Mouse (Mus musculus) megakaryocyte, adult 5-6 weeks (primary cell): ENCODE data around the gene Ercc1. TPM values are rescaled to one million over a fixed set of nuclear protein-coding genes. Genes with fewer than 3 reads are reported as not detected.
A peak's percentile ranks its signal among the peaks of the same experiment; 100 is the strongest.

Experiments used
- ATAC-seq: 2 replicates; pipeline ENCODE4 v1.8.0; 2016; ENCODE audit warnings: mild to moderate bottlenecking, inconsistent platforms; ENCODE audit not compliant: poor library complexity, severe bottlenecking
- total RNA-seq, 2 experiments: library from RNA; stranded (forward) in 1 of 2; stranded (reverse) in 1 of 2; fragments of 153-499, 151-499 nt in 1 of 2; fragments of 221-1000, 200-1000 nt in 1 of 2; gene quantifications; 2 replicates each; pipeline versions ENCODE4 v1.2.3 to v1.2.4; 2015 to 2017

Ercc1 gene
- total RNA-seq, 2 experiments from 2014 or later, result 17.5 to 26.4 TPM

GRCm38 (mm10) chr7:19360944-19361343 lies 16.4 kb downstream of the Ercc1 start:
- peak; percentile 69 for ATAC-seq

GRCm38 (mm10) chr7:19361720-19362119 lies 17.1 kb downstream of the Ercc1 start:
- ATAC-seq, result peak; percentile 34

- ATAC-seq, result no peak
Measured at GRCm38 (mm10) chr7:19362276-19362675, 17.7 kb downstream of the Ercc1 start.

- peak; percentile 39; the same call in 1 of the 2 replicates for ATAC-seq
Measured at GRCm38 (mm10) chr7:19363881-19364280, 19.3 kb downstream of the Ercc1 start.

GRCm38 (mm10) chr7:19365376-19365775 lies 20.8 kb downstream of the Ercc1 start:
- no peak for ATAC-seq

- ATAC-seq, result no peak
Measured at GRCm38 (mm10) chr7:19368380-19368779, 23.8 kb downstream of the Ercc1 start.

- peak; percentile 96 for ATAC-seq
Measured at GRCm38 (mm10) chr7:19369823-19370425, 25.3 kb downstream of the Ercc1 start.

- no peak for ATAC-seq
Measured at GRCm38 (mm10) chr7:19373367-19373766, 28.8 kb downstream of the Ercc1 start.

- no peak for ATAC-seq
Measured at GRCm38 (mm10) chr7:19375368-19375767, 30.8 kb downstream of the Ercc1 start.

- no peak for ATAC-seq
Measured at GRCm38 (mm10) chr7:19376019-19376418, 31.4 kb downstream of the Ercc1 start.

- no peak for ATAC-seq
Measured at GRCm38 (mm10) chr7:19378049-19378448, 33.5 kb downstream of the Ercc1 start.

GRCm38 (mm10) chr7:19381377-19382165 lies 37.0 kb downstream of the Ercc1 start, which contains the start of gene Ercc2:
TSS of gene Ercc2 (plus strand) at chr7:19382010.
- peak; percentile 100 for ATAC-seq

- peak; percentile 48 for ATAC-seq
Measured at GRCm38 (mm10) chr7:19382166-19382541, 37.6 kb downstream of the Ercc1 start.

- ATAC-seq, result no peak
Measured at GRCm38 (mm10) chr7:19383708-19384107, 39.1 kb downstream of the Ercc1 start.

GRCm38 (mm10) chr7:19388699-19389413 lies 44.3 kb downstream of the Ercc1 start:
- ATAC-seq, result no peak

GRCm38 (mm10) chr7:19394484-19394883 lies 49.9 kb downstream of the Ercc1 start:
- ATAC-seq, result no peak

- peak; percentile 43; the same call in 1 of the 2 replicates for ATAC-seq
Measured at GRCm38 (mm10) chr7:19399496-19400280, 55.1 kb downstream of the Ercc1 start.

- no peak for ATAC-seq
Measured at GRCm38 (mm10) chr7:19400946-19401345, 56.4 kb downstream of the Ercc1 start.

GRCm38 (mm10) chr7:19402535-19403112 lies 58.0 kb downstream of the Ercc1 start:
- ATAC-seq, result no peak

GRCm38 (mm10) chr7:19403731-19404296 lies 59.2 kb downstream of the Ercc1 start, which contains the start of gene Klc3:
TSS of gene Klc3 (minus strand) at chr7:19404104.
- ATAC-seq, result peak; percentile 83
